In the genomic region with DNA sequence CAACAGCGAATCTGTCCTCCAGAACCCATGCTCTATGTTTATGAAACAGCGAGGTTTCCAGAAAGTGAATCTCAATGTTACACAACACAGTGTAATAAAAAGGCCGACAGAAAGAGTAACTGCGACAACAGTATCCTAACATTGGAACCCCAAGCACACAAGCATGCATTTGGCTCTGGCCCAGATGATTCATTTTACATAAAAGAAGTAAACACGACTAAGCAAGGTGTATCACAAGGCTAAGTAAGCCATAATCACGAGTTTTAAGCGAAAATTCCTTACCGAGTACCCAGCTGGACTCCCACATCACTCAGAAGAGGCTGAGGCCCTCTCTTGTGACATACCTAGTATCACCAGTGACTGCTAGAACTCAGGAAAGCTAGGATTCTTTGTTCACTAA, we compare ENCODE assay signal across 7 mouse cellular contexts. TPM values are rescaled to one million over a fixed set of nuclear protein-coding genes. Genes with fewer than 3 reads are reported as not detected.
DNase-seq lines count a peak whose midpoint lies in the region; ATAC-seq and TF ChIP-seq lines count a peak whose summit lies in the region.

No protein-coding gene starts in this region.

- no peak for ATAC-seq in embryonic facial prominence, embryonic 11.5 days (replicated peaks; ENCODE audit: insufficient number of reproducible peaks, low FRiP score, low TSS enrichment, low read depth)
- ATAC-seq in hindbrain, embryonic 12.5 days (ENCODE audit: low FRiP score): no peak
- ATAC-seq in lung, embryonic 14.5 days (ENCODE audit: insufficient read depth): no peak
- no peak for ATAC-seq in stomach, postnatal 0 days (ENCODE audit: low FRiP score, low TSS enrichment)

- H3K4me3 ChIP-seq in spleen, adult 2 months (ENCODE audit: extremely low read depth, insufficient read depth, insufficient read length): peak overlapping the region; percentile 41
- peak overlapping the region; percentile 29 for H3K4me3 ChIP-seq in embryonic facial prominence, embryonic 11.5 days (ENCODE audit: low read depth, low read length)
- H3K4me3 ChIP-seq in hindbrain, embryonic 12.5 days: peak overlapping the region; percentile 97
- H3K4me3 ChIP-seq in lung, embryonic 14.5 days (ENCODE audit: low read depth, low read length): peak overlapping the region; percentile 91
- peak overlapping the region; percentile 34 for H3K4me3 ChIP-seq in stomach, postnatal 0 days (ENCODE audit: low read depth, low read length)

- DNase-seq in spleen, adult 2 months (ENCODE audit: low read depth in 1 of 2, low spot score in 2 of 2): no peak
- DNase-seq in spleen, adult 18-20 months: no peak
- DNase-seq in embryonic facial prominence, embryonic 11.5 days (ENCODE audit: low spot score): peak; percentile 15
- peak; percentile 54 for DNase-seq in lung, embryonic 14.5 days
- peak; percentile 30 for DNase-seq in stomach, postnatal 0 days (ENCODE audit: low spot score)
- DNase-seq in embryo, embryonic 10 days (ENCODE audit: low spot score): no peak

- H3K9me3 ChIP-seq in embryonic facial prominence, embryonic 11.5 days (replicated peaks; ENCODE audit: control insufficient read depth, low read length): no peaks in the 10 kb centered on the region
- H3K9me3 ChIP-seq in hindbrain, embryonic 12.5 days (replicated peaks): no peaks in the 10 kb centered on the region
- no peaks in the 10 kb centered on the region for H3K9me3 ChIP-seq in lung, embryonic 14.5 days (ENCODE audit: low read depth, low read length)
- H3K9me3 ChIP-seq in stomach, postnatal 0 days (ENCODE audit: control insufficient read depth, low read length): no peaks in the 10 kb centered on the region

- peak overlapping the region; percentile 10 for H3K9ac ChIP-seq in embryonic facial prominence, embryonic 11.5 days (replicated peaks; ENCODE audit: low read length)
- peak overlapping the region; percentile 61 for H3K9ac ChIP-seq in hindbrain, embryonic 12.5 days
- H3K9ac ChIP-seq in lung, embryonic 14.5 days: peak overlapping the region; percentile 49
- 0 out of 2 replicates have a peak overlapping the region, but pooled peaks have one; percentile 45 for H3K9ac ChIP-seq in stomach, postnatal 0 days (ENCODE audit: low read length)

- H3K36me3 ChIP-seq in spleen, adult 2 months (ENCODE audit: control insufficient read depth, insufficient read depth, low read length): no peaks in the 10 kb centered on the region
- no peaks in the 10 kb centered on the region for H3K36me3 ChIP-seq in embryonic facial prominence, embryonic 11.5 days (replicated peaks; ENCODE audit: control insufficient read depth, insufficient read depth, low read depth, low read length)
- H3K36me3 ChIP-seq in hindbrain, embryonic 12.5 days: no peaks in the 10 kb centered on the region
- H3K36me3 ChIP-seq in lung, embryonic 14.5 days (ENCODE audit: insufficient read depth): no peaks in the 10 kb centered on the region
- no peaks in the 10 kb centered on the region for H3K36me3 ChIP-seq in stomach, postnatal 0 days (ENCODE audit: control insufficient read depth, insufficient read depth, low read length)

- no peak for TF ChIP-seq CTCF in spleen, adult 2 months (IDR thresholded peaks at IDR 0.05; ENCODE audit: extremely low read depth, insufficient read depth, insufficient read length, insufficient replicate concordance)
- TF ChIP-seq CTCF in lung, embryonic 14.5 days (IDR thresholded peaks at IDR 0.05; ENCODE audit: low read depth): no peak
- TF ChIP-seq CTCF in stomach, postnatal 0 days (IDR thresholded peaks at IDR 0.05; ENCODE audit: low read depth): no peak

- WGBS in spleen, adult 2 months: 12% methylated on average over 8 of the region's 8 CpGs
- 47% methylated on average over 8 of the region's 8 CpGs for WGBS in embryonic facial prominence, embryonic 11.5 days
- WGBS in hindbrain, embryonic 12.5 days: 34% methylated on average over 8 of the region's 8 CpGs
- 13% methylated on average over 8 of the region's 8 CpGs for WGBS in lung, embryonic 14.5 days
- 7% methylated on average over 8 of the region's 8 CpGs for WGBS in stomach, postnatal 0 days

- H3K27ac ChIP-seq in spleen, adult 2 months (ENCODE audit: insufficient read depth, low read length): 0 out of 2 replicates have a peak overlapping the region, but pooled peaks have one; percentile 8
- no peak overlapping the region for H3K27ac ChIP-seq in embryonic facial prominence, embryonic 11.5 days (replicated peaks; ENCODE audit: low read depth, low read length)
- H3K27ac ChIP-seq in hindbrain, embryonic 12.5 days: 0 out of 2 replicates have a peak overlapping the region, but pooled peaks have one; percentile 30
- peak overlapping the region; percentile 36; the same call in 1 of the 2 replicates for H3K27ac ChIP-seq in lung, embryonic 14.5 days (ENCODE audit: low read depth)
- peak overlapping the region; percentile 36; the same call in 1 of the 2 replicates for H3K27ac ChIP-seq in stomach, postnatal 0 days (replicated peaks)

- H3K27me3 ChIP-seq in spleen, adult 2 months (ENCODE audit: control insufficient read depth, insufficient read depth, low read length): no peaks in the 10 kb centered on the region
- no peaks in the 10 kb centered on the region for H3K27me3 ChIP-seq in embryonic facial prominence, embryonic 11.5 days (ENCODE audit: control insufficient read depth, insufficient read depth, low read length)
- H3K27me3 ChIP-seq in hindbrain, embryonic 12.5 days: no peaks in the 10 kb centered on the region
- no peaks in the 10 kb centered on the region for H3K27me3 ChIP-seq in lung, embryonic 14.5 days (ENCODE audit: insufficient read depth, low read length)
- H3K27me3 ChIP-seq in stomach, postnatal 0 days (ENCODE audit: control insufficient read depth, insufficient read depth, low read length): no peaks in the 10 kb centered on the region

- H3K4me1 ChIP-seq in spleen, adult 2 months (ENCODE audit: control insufficient read depth, insufficient read depth, insufficient read length): peaks cover 9% of the 10 kb centered on the region; the same call in 1 of the 2 replicates
- peaks cover 4% of the 10 kb centered on the region; the same call in 1 of the 2 replicates for H3K4me1 ChIP-seq in embryonic facial prominence, embryonic 11.5 days (ENCODE audit: control insufficient read depth, insufficient read depth, low read length)
- H3K4me1 ChIP-seq in hindbrain, embryonic 12.5 days: peaks cover 26% of the 10 kb centered on the region
- H3K4me1 ChIP-seq in lung, embryonic 14.5 days (ENCODE audit: insufficient read depth): peaks cover 8% of the 10 kb centered on the region
- no peaks in the 10 kb centered on the region for H3K4me1 ChIP-seq in stomach, postnatal 0 days (replicated peaks; ENCODE audit: control insufficient read depth, insufficient read depth)

- H3K4me2 ChIP-seq in embryonic facial prominence, embryonic 11.5 days (ENCODE audit: low read depth, low read length): peak overlapping the region; percentile 48
- H3K4me2 ChIP-seq in hindbrain, embryonic 12.5 days (replicated peaks): peak overlapping the region; percentile 78
- peak overlapping the region; percentile 92 for H3K4me2 ChIP-seq in lung, embryonic 14.5 days
- H3K4me2 ChIP-seq in stomach, postnatal 0 days (replicated peaks; ENCODE audit: low read depth): peak overlapping the region; percentile 74

- no peak for TF ChIP-seq POLR2A in spleen, adult 2 months (IDR thresholded peaks at IDR 0.05; ENCODE audit: low read depth, low read length)

- no peak for TF ChIP-seq EP300 in stomach, postnatal 0 days (optimal IDR thresholded peaks at IDR 0.05)

RNA-seq across cellular contexts. Expression of a gene that starts 2.5 kb away (rescaled TPM):
- polyA plus RNA-seq in spleen, adult 2 months (2012; rRNA removed): 14.4 and 15.7 TPM in 2 replicates
- polyA plus RNA-seq in embryonic facial prominence, embryonic 11.5 days (2014; fragmentation: Nextera tagmentation; extraction: Ambion mirVana): 11.1 and 14.9 TPM in 2 replicates
- polyA plus RNA-seq in hindbrain, embryonic 12.5 days (2016; fragmentation: Nextera tagmentation; extraction: Ambion mirVana): 12.2 and 12.8 TPM in 2 replicates
- 11.9 and 14.5 TPM in 2 replicates for polyA plus RNA-seq in lung, embryonic 14.5 days (2014; fragmentation: Nextera tagmentation; extraction: Ambion mirVana)
- 7.1 and 7.9 TPM in 2 replicates for polyA plus RNA-seq in stomach, postnatal 0 days (2015; fragmentation: Nextera tagmentation; extraction: Ambion mirVana)

Comparison
In these comparisons a context has a peak if more than half of its experiments do, and no peak if none do; other contexts are left out.
1. DNase-seq: peak in embryonic facial prominence, embryonic 11.5 days (single experiment), lung, embryonic 14.5 days (single experiment) and stomach, postnatal 0 days (single experiment); none in spleen, adult 2 months (0 of 2), spleen, adult 18-20 months (0 of 2) and embryo, embryonic 10 days (single experiment).
2. H3K4me3 ChIP-seq: peak in every context shown above with its lines; median percentile 97 in hindbrain, embryonic 12.5 days; 91 in lung, embryonic 14.5 days; 41 in spleen, adult 2 months; 34 in stomach, postnatal 0 days; 29 in embryonic facial prominence, embryonic 11.5 days.
3. H3K9ac ChIP-seq: peak in every context shown above with its lines; median percentile 61 in hindbrain, embryonic 12.5 days; 49 in lung, embryonic 14.5 days; 45 in stomach, postnatal 0 days; 10 in embryonic facial prominence, embryonic 11.5 days.
4. Peak in every context shown above with its lines, with median percentiles within 50 percentile points of each other: H3K4me2 ChIP-seq.